Mouse (Mus musculus) bone marrow, adult 2 months (tissue): ENCODE results near the gene Ptbp3. TPM values are rescaled to one million over a fixed set of nuclear protein-coding genes. Genes with fewer than 3 reads are reported as not detected.

Experiments used
- H3K27ac ChIP-seq: fragments of 200-500 bp; 2 replicates; pipeline ENCODE4 v1.5.1; 2012; ENCODE audit warnings: low read depth, mild to moderate bottlenecking, control low read depth, inconsistent platforms, low read length; ENCODE audit not compliant: control insufficient read depth, poor library complexity, insufficient read depth
- H3K4me1 ChIP-seq: fragments of 200-500 bp; 2 replicates; pipeline ENCODE4 v1.6.1; 2011; ENCODE audit warnings: low read length; ENCODE audit not compliant: control insufficient read depth, insufficient read depth
- H3K4me3 ChIP-seq: fragments of 200-500 bp; replicated peaks from 2 replicates; pipeline ENCODE3; 2011; ENCODE audit warnings: mild to moderate bottlenecking, low read depth, low read length, control low read depth; ENCODE audit not compliant: control insufficient read depth
- CTCF ChIP-seq: fragments of 200-500 bp; IDR thresholded peaks from 2 replicates; pipeline ENCODE4 v1.5.1; 2011; ENCODE audit warnings: low read length, control low read depth; ENCODE audit not compliant: control insufficient read depth, insufficient read depth
- POLR2A ChIP-seq: fragments of 200-500 bp; IDR thresholded peaks from 2 replicates; pipeline ENCODE4 v1.6.1; 2011; ENCODE audit warnings: low read depth, mild to moderate bottlenecking, control low read depth, low read length, borderline replicate concordance; ENCODE audit not compliant: control insufficient read depth
- WGBS: fragments of 180-500 bp; shearing (Covaris S2); methylation state at CpG from one replicate; pipeline ENCODE4 v1.1.7; 2018; 5-methylcytosine and 5-hydroxymethylcytosine counted together
- polyA plus RNA-seq: library from polyadenylated mRNA; stranded (reverse); fragments of >200 nt; gene quantifications from 2 replicates; pipeline ENCODE4 v1.2.4, GENCODE M21; 2011; ENCODE audit warnings: low replicate concordance; ENCODE audit not compliant: missing spikeins, insufficient read depth, insufficient read length

Ptbp3 gene
- polyA plus RNA-seq, 1 experiment = 50.7 TPM

GRCm38 (mm10) chr4:59422025-59422783 lies 127.0 kb downstream of the Ptbp3 start:
- TF ChIP-seq POLR2A (no peak), CTCF (no peak)
- no peak overlapping the region for H3K4me3 ChIP-seq
- H3K27ac ChIP-seq = no peak overlapping the region
- 69% methylated on average over 5 of the region's 5 CpGs for WGBS
- peaks cover 5% of the 10 kb centered on the region for H3K4me1 ChIP-seq

Other genes with a start within 250 kb of the Ptbp3 start
- gene Susd1, start 110.7 kb downstream of the Ptbp3 start, polyA plus RNA-seq = 21.3 and 25.3 TPM in 2 replicates
- 7.7 and 15.2 TPM in 2 replicates for gene Hsdl2, start 32.2 kb upstream of the Ptbp3 start, polyA plus RNA-seq
- 3.7 and 6.5 TPM in 2 replicates for gene E130308A19Rik, start 76.8 kb upstream of the Ptbp3 start, polyA plus RNA-seq